Mouse (Mus musculus) C2C12 (cell line): ENCODE data around the gene Rpusd4.

Experiments used
- CTCF ChIP-seq: IDR thresholded peaks from one replicate; pipeline ENCODE4 v1.5.1; 2011; ENCODE audit not compliant: control insufficient read depth, insufficient read depth, insufficient read length
- FOSL1 ChIP-seq: IDR thresholded peaks from one replicate; pipeline ENCODE4 v1.8.0; 2011; ENCODE audit warnings: mild to moderate bottlenecking, low read length; ENCODE audit not compliant: poor library complexity, insufficient read depth, severe bottlenecking
- MAX ChIP-seq: IDR thresholded peaks from one replicate; pipeline ENCODE4 v1.6.1; 2011; ENCODE audit warnings: mild to moderate bottlenecking, control low read depth
- MYOD1 ChIP-seq: IDR thresholded peaks from one replicate; pipeline ENCODE4 v1.6.1; 2011; ENCODE audit warnings: low read depth; ENCODE audit not compliant: control insufficient read depth, insufficient read length
- USF1 ChIP-seq: IDR thresholded peaks from one replicate; pipeline ENCODE4 v1.6.1; 2011; ENCODE audit warnings: low read depth, mild to moderate bottlenecking, control low read depth, moderate library complexity

GRCm38 (mm10) chr9:35290417-35290816 lies 22.8 kb downstream of the Rpusd4 start:
- TF ChIP-seq CTCF (no peak), USF1 (no peak), MAX (no peak), FOSL1 (no peak), MYOD1 (no peak)
